Mouse (Mus musculus) ES-Bruce4 (cell line): ENCODE results near the gene Vmn1r188. TPM values are rescaled to one million over a fixed set of nuclear protein-coding genes. Genes with fewer than 3 reads are reported as not detected.
"Not testable (repeated sequence)": the region's sequence is repeated elsewhere in the genome, so short reads cannot be mapped to it uniquely, and the experiment has no call there.

Experiments
- H3K27ac ChIP-seq: 2 replicates; pipeline ENCODE4 v1.5.1; 2012; ENCODE audit warnings: low read length, inconsistent platforms; ENCODE audit not compliant: insufficient read depth
- H3K27me3 ChIP-seq: 2 replicates; pipeline ENCODE4 v1.6.1; 2012; ENCODE audit warnings: mild to moderate bottlenecking, low read length, inconsistent platforms; ENCODE audit not compliant: control insufficient read depth, poor library complexity, insufficient read depth, severe bottlenecking
- H3K36me3 ChIP-seq: 2 replicates; pipeline ENCODE4 v1.6.1; 2012; ENCODE audit warnings: inconsistent platforms, mild to moderate bottlenecking, low read length, moderate library complexity; ENCODE audit not compliant: control insufficient read depth, poor library complexity, insufficient read depth, severe bottlenecking
- H3K4me1 ChIP-seq: one replicate; pipeline ENCODE4 v1.8.1; 2011; ENCODE audit warnings: low read length; ENCODE audit not compliant: control insufficient read depth, insufficient read depth
- H3K4me3 ChIP-seq: 2 replicates; pipeline ENCODE4 v1.5.1; 2011; ENCODE audit warnings: low read depth, mild to moderate bottlenecking, low read length
- H3K9ac ChIP-seq: 2 replicates; pipeline ENCODE4 v1.6.1; 2012; ENCODE audit warnings: low read depth, mild to moderate bottlenecking, inconsistent platforms; ENCODE audit not compliant: poor library complexity, severe bottlenecking
- H3K9me3 ChIP-seq: replicated peaks from 2 replicates; pipeline ENCODE4 v1.6.1; 2012; ENCODE audit warnings: mild to moderate bottlenecking, low read length, inconsistent platforms; ENCODE audit not compliant: control insufficient read depth, poor library complexity, insufficient read depth, severe bottlenecking
- CTCF ChIP-seq: IDR thresholded peaks from one replicate; pipeline ENCODE4 v1.8.1; 2011; ENCODE audit warnings: low read depth, low read length
- EP300 ChIP-seq: IDR thresholded peaks from 2 replicates; pipeline ENCODE4 v1.6.1; 2011; ENCODE audit warnings: low read depth, low read length; ENCODE audit not compliant: insufficient read depth
- POLR2A ChIP-seq: IDR thresholded peaks from one replicate; pipeline ENCODE4 v1.8.1; 2011; ENCODE audit warnings: low read length; ENCODE audit not compliant: insufficient read depth
- polyA plus RNA-seq: library from polyadenylated mRNA; stranded (reverse); fragments of >200 nt; gene quantifications from 2 replicates; pipeline ENCODE4 v1.2.4, GENCODE M21; 2011; ENCODE audit warnings: low read depth; ENCODE audit not compliant: missing spikeins, insufficient read depth, insufficient read length

The Vmn1r188 gene
- polyA plus RNA-seq, 1 experiment, result not detected

GRCm38 (mm10) chr13:22037415-22037814 is 46.8 kb upstream of the Vmn1r188 start:
- no peak overlapping the region for H3K27ac ChIP-seq
- no peak overlapping the region for H3K4me3 ChIP-seq
- H3K27me3 ChIP-seq, result no peaks in the 10 kb centered on the region
- TF ChIP-seq CTCF, result no peak
- no peak for TF ChIP-seq EP300
- no peak for TF ChIP-seq POLR2A
- H3K9ac ChIP-seq, result peak overlapping the region; percentile 98
- no peaks in the 10 kb centered on the region for H3K36me3 ChIP-seq
- H3K4me1 ChIP-seq, result no peaks in the 10 kb centered on the region
- H3K9me3 ChIP-seq, result no peaks in the 10 kb centered on the region

GRCm38 (mm10) chr13:22039364-22039763 is 44.9 kb upstream of the Vmn1r188 start:
- TF ChIP-seq POLR2A (no peak), EP300 (no peak), CTCF (no peak)
- no peaks in the 10 kb centered on the region for H3K36me3 ChIP-seq
- H3K9ac ChIP-seq, result 0 out of 2 replicates have a peak overlapping the region, but pooled peaks have one; percentile 80
- no peaks in the 10 kb centered on the region for H3K27me3 ChIP-seq
- H3K9me3 ChIP-seq, result no peaks in the 10 kb centered on the region
- H3K4me1 ChIP-seq, result no peaks in the 10 kb centered on the region
- H3K4me3 ChIP-seq, result no peak overlapping the region
- peak overlapping the region; percentile 65; the same call in 1 of the 2 replicates for H3K27ac ChIP-seq

GRCm38 (mm10) chr13:22039951-22040463 is 44.2 kb upstream of the Vmn1r188 start:
- Histone ChIP-seq H3K36me3 (no peaks in the 10 kb centered on the region), H3K9ac (peak overlapping the region; percentile 80), H3K4me1 (no peaks in the 10 kb centered on the region), H3K9me3 (no peaks in the 10 kb centered on the region), H3K27ac (peak overlapping the region; percentile 69), H3K4me3 (peak overlapping the region; percentile 66), H3K27me3 (no peaks in the 10 kb centered on the region)
- TF ChIP-seq EP300 (no peak), POLR2A (no peak), CTCF (no peak)

GRCm38 (mm10) chr13:22040464-22041141 is 43.6 kb upstream of the Vmn1r188 start:
- Histone ChIP-seq H3K4me3 (peak overlapping the region; percentile 66), H3K36me3 (no peaks in the 10 kb centered on the region), H3K27me3 (no peaks in the 10 kb centered on the region), H3K9ac (peak overlapping the region; percentile 80), H3K4me1 (no peaks in the 10 kb centered on the region), H3K27ac (peak overlapping the region; percentile 69), H3K9me3 (no peaks in the 10 kb centered on the region)
- TF ChIP-seq EP300, result no peak
- TF ChIP-seq POLR2A, result peak; percentile 43

- Histone ChIP-seq H3K9ac (peak within 1 kb of the TSS; percentile 88), H3K27ac (peak within 1 kb of the TSS; percentile 97), H3K4me3 (peak within 1 kb of the TSS; percentile 66)
- not testable (repeated sequence) for H3K9me3 ChIP-seq, H3K27me3 ChIP-seq, H3K36me3 ChIP-seq, H3K4me1 ChIP-seq
- peak; percentile 91 for TF ChIP-seq EP300
- TF ChIP-seq POLR2A, result peak; percentile 100
These were observed 43.1 kb upstream of the Vmn1r188 start, which contains the start of gene Hist1h4i for GRCm38 (mm10) chr13:22041142-22041536. TSS of gene Hist1h4i (minus strand) at chr13:22041362.
